Mouse (Mus musculus): ENCODE data around the gene Snx14. TPM values are rescaled to one million over a fixed set of nuclear protein-coding genes. Genes with fewer than 3 reads are reported as not detected.

Gene Snx14
- polyA plus RNA-seq, 1 experiment from 2014 or later: 30.6 TPM

- Histone ChIP-seq H3K36me3 (ENCODE audit: control insufficient read depth, insufficient read depth, low read length) (peaks cover 4% of the 10 kb centered on the region; the same call in 1 of the 2 replicates), H3K9me3 (ENCODE audit: control insufficient read depth, low read length) (no peaks in the 10 kb centered on the region), H3K27me3 (ENCODE audit: control insufficient read depth, insufficient read depth, low read length) (no peaks in the 10 kb centered on the region), H3K27ac (replicated peaks in 1 of 2; ENCODE audit: control insufficient read depth in 1 of 2, insufficient read depth in 1 of 2, low read depth in 2 of 2, low read length in 2 of 2) (no peak overlapping the region), H3K4me1 (ENCODE audit: control insufficient read depth in 2 of 2, insufficient read depth in 2 of 2, low read length in 2 of 2) (peaks cover 9 to 19% of the 10 kb centered on the region in 2 experiments), H3K4me3 (ENCODE audit: control insufficient read depth in 1 of 2, insufficient read depth in 1 of 2, low read depth in 1 of 2, low read length in 2 of 2) (no peak overlapping the region), H3K9ac (ENCODE audit: low read length) (no peak overlapping the region), H3K4me2 (ENCODE audit: low read length) (no peak overlapping the region)
- no peak for ATAC-seq (ENCODE audit: insufficient number of reproducible peaks, insufficient read depth, low FRiP score, low read depth)
- WGBS: 35% methylated on average over 2 of the region's 2 CpGs
Measured at GRCm38 (mm10) chr9:88359140-88359539, 79.6 kb downstream of the Snx14 start.

GRCm38 (mm10) chr9:88357173-88357572 lies 81.6 kb downstream of the Snx14 start:
- Histone ChIP-seq H3K27ac (replicated peaks in 1 of 2; ENCODE audit: control insufficient read depth in 1 of 2, insufficient read depth in 1 of 2, low read depth in 2 of 2, low read length in 2 of 2) (no peak overlapping the region), H3K36me3 (ENCODE audit: control insufficient read depth, insufficient read depth, low read length) (no peaks in the 10 kb centered on the region), H3K4me2 (ENCODE audit: low read length) (no peak overlapping the region), H3K27me3 (ENCODE audit: control insufficient read depth, insufficient read depth, low read length) (no peaks in the 10 kb centered on the region), H3K9ac (ENCODE audit: low read length) (no peak overlapping the region), H3K9me3 (ENCODE audit: control insufficient read depth, low read length) (no peaks in the 10 kb centered on the region), H3K4me3 (ENCODE audit: control insufficient read depth in 1 of 2, insufficient read depth in 1 of 2, low read depth in 1 of 2, low read length in 2 of 2) (no peak overlapping the region), H3K4me1 (ENCODE audit: control insufficient read depth in 2 of 2, insufficient read depth in 2 of 2, low read length in 2 of 2) (peaks cover 7% of the 10 kb centered on the region in 2 experiments)
- 68% methylated on average over 3 of the region's 3 CpGs for WGBS
- no peak for ATAC-seq (ENCODE audit: insufficient number of reproducible peaks, insufficient read depth, low FRiP score, low read depth)

- 83% methylated on average over 7 of the region's 7 CpGs for WGBS
- H3K27ac ChIP-seq (replicated peaks in 1 of 2; ENCODE audit: control insufficient read depth in 1 of 2, insufficient read depth in 1 of 2, low read depth in 2 of 2, low read length in 2 of 2): no peak overlapping the region
- no peak for ATAC-seq (ENCODE audit: insufficient number of reproducible peaks, insufficient read depth, low FRiP score, low read depth)
Measured at GRCm38 (mm10) chr9:88353459-88353858, 85.3 kb downstream of the Snx14 start.

GRCm38 (mm10) chr9:88352741-88353140 lies 86.0 kb downstream of the Snx14 start:
- WGBS: 76% methylated on average over 6 of the region's 6 CpGs
- H3K27me3 ChIP-seq (ENCODE audit: control insufficient read depth, insufficient read depth, low read length): no peaks in the 10 kb centered on the region
- no peaks in the 10 kb centered on the region for H3K36me3 ChIP-seq (ENCODE audit: control insufficient read depth, insufficient read depth, low read length)

More at GRCm38 (mm10) chr9:88353459-88353858, 85.3 kb downstream of the Snx14 start:
- H3K9me3 ChIP-seq (ENCODE audit: control insufficient read depth, low read length): no peaks in the 10 kb centered on the region
- H3K4me2 ChIP-seq (ENCODE audit: low read length): no peak overlapping the region
- no peak overlapping the region for H3K4me3 ChIP-seq (ENCODE audit: control insufficient read depth in 1 of 2, insufficient read depth in 1 of 2, low read depth in 1 of 2, low read length in 2 of 2)
- H3K4me1 ChIP-seq (ENCODE audit: control insufficient read depth in 2 of 2, insufficient read depth in 2 of 2, low read length in 2 of 2): 0 out of 4 replicates have a peak, but pooled peaks cover 2 to 4% of the 10 kb centered on the region in 2 experiments
- H3K27me3 ChIP-seq (ENCODE audit: control insufficient read depth, insufficient read depth, low read length): no peaks in the 10 kb centered on the region
- no peak overlapping the region for H3K9ac ChIP-seq (ENCODE audit: low read length)
- no peaks in the 10 kb centered on the region for H3K36me3 ChIP-seq (ENCODE audit: control insufficient read depth, insufficient read depth, low read length)

GRCm38 (mm10) chr9:88351163-88351562 lies 87.6 kb downstream of the Snx14 start:
- Histone ChIP-seq H3K9me3 (ENCODE audit: control insufficient read depth, low read length) (no peaks in the 10 kb centered on the region), H3K9ac (ENCODE audit: low read length) (no peak overlapping the region), H3K4me1 (ENCODE audit: control insufficient read depth in 2 of 2, insufficient read depth in 2 of 2, low read length in 2 of 2) (peaks cover 0 to 2% of the 10 kb centered on the region in 2 experiments; a peak in 1 of 4 replicates), H3K27ac (replicated peaks in 1 of 2; ENCODE audit: control insufficient read depth in 1 of 2, insufficient read depth in 1 of 2, low read depth in 2 of 2, low read length in 2 of 2) (no peak overlapping the region), H3K4me2 (ENCODE audit: low read length) (no peak overlapping the region), H3K4me3 (ENCODE audit: control insufficient read depth in 1 of 2, insufficient read depth in 1 of 2, low read depth in 1 of 2, low read length in 2 of 2) (no peak overlapping the region), H3K36me3 (ENCODE audit: control insufficient read depth, insufficient read depth, low read length) (no peaks in the 10 kb centered on the region), H3K27me3 (ENCODE audit: control insufficient read depth, insufficient read depth, low read length) (no peaks in the 10 kb centered on the region)
- 44% methylated on average over 3 of the region's 3 CpGs for WGBS
- no peak for ATAC-seq (ENCODE audit: insufficient number of reproducible peaks, insufficient read depth, low FRiP score, low read depth)

More at GRCm38 (mm10) chr9:88352741-88353140, 86.0 kb downstream of the Snx14 start:
- Histone ChIP-seq H3K9me3 (ENCODE audit: control insufficient read depth, low read length) (no peaks in the 10 kb centered on the region), H3K4me3 (ENCODE audit: control insufficient read depth in 1 of 2, insufficient read depth in 1 of 2, low read depth in 1 of 2, low read length in 2 of 2) (no peak overlapping the region), H3K4me2 (ENCODE audit: low read length) (no peak overlapping the region), H3K9ac (ENCODE audit: low read length) (no peak overlapping the region), H3K27ac (replicated peaks in 1 of 2; ENCODE audit: control insufficient read depth in 1 of 2, insufficient read depth in 1 of 2, low read depth in 2 of 2, low read length in 2 of 2) (no peak overlapping the region), H3K4me1 (ENCODE audit: control insufficient read depth in 2 of 2, insufficient read depth in 2 of 2, low read length in 2 of 2) (0 out of 4 replicates have a peak, but pooled peaks cover 2 to 4% of the 10 kb centered on the region in 2 experiments)
- ATAC-seq (ENCODE audit: insufficient number of reproducible peaks, insufficient read depth, low FRiP score, low read depth): no peak

GRCm38 (mm10) chr9:88350317-88350716 lies 88.4 kb downstream of the Snx14 start:
- WGBS: 79% methylated on average over 1 of the region's 1 CpGs
- no peak overlapping the region for H3K4me2 ChIP-seq (ENCODE audit: low read length)
- H3K9me3 ChIP-seq (ENCODE audit: control insufficient read depth, low read length): no peaks in the 10 kb centered on the region
- no peak overlapping the region for H3K27ac ChIP-seq (replicated peaks in 1 of 2; ENCODE audit: control insufficient read depth in 1 of 2, insufficient read depth in 1 of 2, low read depth in 2 of 2, low read length in 2 of 2)
- H3K4me3 ChIP-seq (ENCODE audit: control insufficient read depth in 1 of 2, insufficient read depth in 1 of 2, low read depth in 1 of 2, low read length in 2 of 2): no peak overlapping the region
- H3K27me3 ChIP-seq (ENCODE audit: control insufficient read depth, insufficient read depth, low read length): no peaks in the 10 kb centered on the region
- no peak for ATAC-seq (ENCODE audit: insufficient number of reproducible peaks, insufficient read depth, low FRiP score, low read depth)
- H3K36me3 ChIP-seq (ENCODE audit: control insufficient read depth, insufficient read depth, low read length): no peaks in the 10 kb centered on the region
- peaks cover 2% of the 10 kb centered on the region in 2 experiments; a peak in 3 of 4 replicates for H3K4me1 ChIP-seq (ENCODE audit: control insufficient read depth in 2 of 2, insufficient read depth in 2 of 2, low read length in 2 of 2)
- no peak overlapping the region for H3K9ac ChIP-seq (ENCODE audit: low read length)

- ATAC-seq (ENCODE audit: insufficient number of reproducible peaks, insufficient read depth, low FRiP score, low read depth): no peak
- no peak overlapping the region for H3K27ac ChIP-seq (replicated peaks in 1 of 2; ENCODE audit: control insufficient read depth in 1 of 2, insufficient read depth in 1 of 2, low read depth in 2 of 2, low read length in 2 of 2)
- no peaks in the 10 kb centered on the region for H3K27me3 ChIP-seq (ENCODE audit: control insufficient read depth, insufficient read depth, low read length)
- H3K4me1 ChIP-seq (ENCODE audit: control insufficient read depth in 2 of 2, insufficient read depth in 2 of 2, low read length in 2 of 2): peaks cover 2 to 5% of the 10 kb centered on the region in 2 experiments; a peak in 3 of 4 replicates
- no peak overlapping the region for H3K4me2 ChIP-seq (ENCODE audit: low read length)
- H3K9me3 ChIP-seq (ENCODE audit: control insufficient read depth, low read length): no peaks in the 10 kb centered on the region
- no peak overlapping the region for H3K4me3 ChIP-seq (ENCODE audit: control insufficient read depth in 1 of 2, insufficient read depth in 1 of 2, low read depth in 1 of 2, low read length in 2 of 2)
- no peak overlapping the region for H3K9ac ChIP-seq (ENCODE audit: low read length)
- 92% methylated on average over 6 of the region's 6 CpGs for WGBS
- no peaks in the 10 kb centered on the region for H3K36me3 ChIP-seq (ENCODE audit: control insufficient read depth, insufficient read depth, low read length)
Measured at GRCm38 (mm10) chr9:88348623-88349022, 90.1 kb downstream of the Snx14 start.

GRCm38 (mm10) chr9:88346857-88347256 lies 91.9 kb downstream of the Snx14 start:
- Histone ChIP-seq H3K36me3 (ENCODE audit: control insufficient read depth, insufficient read depth, low read length) (no peaks in the 10 kb centered on the region), H3K4me3 (ENCODE audit: control insufficient read depth in 1 of 2, insufficient read depth in 1 of 2, low read depth in 1 of 2, low read length in 2 of 2) (no peak overlapping the region), H3K4me2 (ENCODE audit: low read length) (no peak overlapping the region), H3K27ac (replicated peaks in 1 of 2; ENCODE audit: control insufficient read depth in 1 of 2, insufficient read depth in 1 of 2, low read depth in 2 of 2, low read length in 2 of 2) (no peak overlapping the region), H3K9ac (ENCODE audit: low read length) (no peak overlapping the region), H3K4me1 (ENCODE audit: control insufficient read depth in 2 of 2, insufficient read depth in 2 of 2, low read length in 2 of 2) (peaks cover 2 to 5% of the 10 kb centered on the region in 2 experiments; a peak in 3 of 4 replicates), H3K27me3 (ENCODE audit: control insufficient read depth, insufficient read depth, low read length) (no peaks in the 10 kb centered on the region), H3K9me3 (ENCODE audit: control insufficient read depth, low read length) (no peaks in the 10 kb centered on the region)
- 59% methylated on average over 5 of the region's 5 CpGs for WGBS
- no peak for ATAC-seq (ENCODE audit: insufficient number of reproducible peaks, insufficient read depth, low FRiP score, low read depth)

Data from heart, embryonic 14.5 days (tissue).